Mouse (Mus musculus) cortical plate, adult 2 months (tissue): ENCODE measurements around the gene Kremen1. TPM values are rescaled to one million over a fixed set of nuclear protein-coding genes. Genes with fewer than 3 reads are reported as not detected.

Source experiments
- H3K27ac ChIP-seq: fragments of 200-500 bp; 2 replicates; pipeline ENCODE4 v1.5.1; 2012; ENCODE audit warnings: low read length, control low read depth, inconsistent platforms; ENCODE audit not compliant: insufficient read depth
- H3K4me1 ChIP-seq: fragments of 200-500 bp; 2 replicates; pipeline ENCODE4 v1.6.1; 2011; ENCODE audit warnings: low read length; ENCODE audit not compliant: control insufficient read depth, insufficient read depth
- H3K4me3 ChIP-seq: fragments of 200-500 bp; 2 replicates; pipeline ENCODE4 v1.5.1; 2011; ENCODE audit warnings: mild to moderate bottlenecking, low read length, control low read depth; ENCODE audit not compliant: insufficient read depth
- CTCF ChIP-seq: fragments of 200-500 bp; IDR thresholded peaks from 2 replicates; pipeline ENCODE4 v1.5.1; 2011; ENCODE audit warnings: mild to moderate bottlenecking, control low read depth, low read length; ENCODE audit not compliant: insufficient read depth; ENCODE audit errors: extremely low read depth
- POLR2A ChIP-seq: fragments of 200-500 bp; IDR thresholded peaks from 2 replicates; pipeline ENCODE4 v1.6.1; 2011; ENCODE audit warnings: mild to moderate bottlenecking, low read length, control low read depth; ENCODE audit not compliant: insufficient read depth; ENCODE audit errors: extremely low read depth
- polyA plus RNA-seq: library from polyadenylated mRNA; depleted of rRNA; stranded (reverse); fragments of >200 nt; gene quantifications from 2 replicates; pipeline ENCODE4 v1.2.3, GENCODE M21; 2012

Kremen1 gene
- polyA plus RNA-seq, 1 experiment = 10.4 TPM

DNA sequence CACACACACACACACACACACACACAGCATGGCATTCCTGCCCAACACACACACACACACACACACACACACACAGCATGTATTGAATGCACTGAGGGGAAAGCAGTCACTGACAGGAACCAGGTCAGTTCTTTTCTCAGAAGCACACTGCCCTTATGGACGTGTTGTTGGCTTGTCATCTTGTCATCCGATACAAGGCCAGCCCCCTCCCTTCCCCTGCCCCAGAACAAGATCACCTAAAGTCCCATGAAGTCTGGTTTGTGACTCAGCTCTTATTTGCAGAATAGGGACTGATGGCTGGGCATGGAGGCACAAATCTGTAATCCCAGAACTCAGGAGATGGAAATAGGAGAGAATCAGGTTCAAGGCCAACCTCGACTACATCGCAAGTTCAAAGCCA is 78.5 kb downstream of the Kremen1 start:
- Histone ChIP-seq H3K4me3 (no peak overlapping the region), H3K27ac (no peak overlapping the region), H3K4me1 (no peaks in the 10 kb centered on the region)
- TF ChIP-seq CTCF (no peak), POLR2A (no peak)

DNA sequence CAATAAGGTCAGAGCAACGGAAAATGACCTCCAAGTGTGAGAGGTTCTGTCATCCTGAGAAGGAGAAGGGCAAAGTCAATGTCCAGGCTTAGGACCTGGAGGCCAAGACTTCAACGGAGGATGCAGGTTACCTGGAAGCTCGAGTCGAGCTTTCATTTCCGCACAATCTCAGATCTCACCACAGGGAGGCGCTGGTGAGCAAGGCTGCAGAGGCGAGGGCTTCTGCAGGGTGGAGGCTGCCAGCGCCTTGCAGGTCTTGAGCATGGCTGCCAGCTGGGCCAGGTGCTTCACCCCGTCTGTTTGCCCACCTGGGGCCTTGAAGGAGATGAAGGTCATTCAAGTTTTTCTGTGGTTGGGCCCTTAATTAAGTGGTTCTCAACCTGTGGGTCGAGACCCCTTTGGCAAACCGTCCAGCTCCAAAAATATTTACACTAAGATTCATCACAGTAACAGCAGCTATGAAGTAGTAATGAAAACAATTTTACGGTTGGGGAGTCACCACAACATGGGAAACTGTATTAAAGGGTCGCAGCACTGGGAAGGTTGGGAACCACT is 79.4 kb downstream of the Kremen1 start:
- Histone ChIP-seq H3K4me3 (no peak overlapping the region), H3K27ac (no peak overlapping the region), H3K4me1 (no peaks in the 10 kb centered on the region)
- TF ChIP-seq CTCF = peak; percentile 92
- no peak for TF ChIP-seq POLR2A

DNA sequence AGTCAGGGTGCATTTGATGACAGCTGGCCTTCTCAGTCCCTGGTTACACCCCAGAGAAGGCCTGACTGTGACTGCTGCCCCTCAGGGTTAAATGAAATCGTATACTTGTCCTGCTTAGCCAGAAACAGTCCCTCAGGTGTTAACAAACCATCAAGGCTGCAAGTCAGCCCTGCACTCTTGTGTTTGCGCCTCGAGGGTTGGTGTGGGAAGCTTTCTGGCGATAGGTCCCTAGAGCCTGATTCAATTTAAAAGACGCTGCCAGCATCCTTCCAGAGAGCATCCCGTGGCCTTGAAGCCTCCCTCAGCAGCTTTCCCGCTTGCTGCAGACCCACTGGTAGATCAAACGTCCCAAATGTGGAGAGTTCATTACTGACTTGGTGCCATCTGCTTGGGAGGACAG is 82.0 kb downstream of the Kremen1 start:
- no peaks in the 10 kb centered on the region for H3K4me1 ChIP-seq
- H3K27ac ChIP-seq = no peak overlapping the region
- no peak overlapping the region for H3K4me3 ChIP-seq
- TF ChIP-seq POLR2A = no peak
- no peak for TF ChIP-seq CTCF

DNA sequence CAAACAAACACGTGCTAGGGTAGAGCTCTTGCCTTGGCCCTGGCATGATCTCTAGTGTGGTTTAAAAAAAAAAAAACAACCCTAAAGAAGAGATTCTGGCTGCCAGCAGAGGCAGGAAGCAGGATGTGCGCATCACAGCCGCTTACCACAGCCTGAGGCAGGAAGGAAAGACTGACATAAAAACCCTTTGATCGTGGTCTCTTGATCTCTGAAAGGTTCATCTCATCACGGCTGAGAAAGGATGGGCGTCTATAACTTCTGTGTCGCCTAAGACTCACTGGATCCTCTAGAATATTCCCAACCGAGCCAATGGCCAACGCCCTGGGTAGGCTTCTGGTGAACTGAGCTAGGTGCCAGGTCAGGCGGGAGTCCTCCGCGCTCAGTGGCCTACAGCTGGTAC is 84.2 kb downstream of the Kremen1 start:
- H3K4me3 ChIP-seq = no peak overlapping the region
- H3K4me1 ChIP-seq = no peaks in the 10 kb centered on the region
- H3K27ac ChIP-seq = no peak overlapping the region
- TF ChIP-seq POLR2A (no peak), CTCF (no peak)

DNA sequence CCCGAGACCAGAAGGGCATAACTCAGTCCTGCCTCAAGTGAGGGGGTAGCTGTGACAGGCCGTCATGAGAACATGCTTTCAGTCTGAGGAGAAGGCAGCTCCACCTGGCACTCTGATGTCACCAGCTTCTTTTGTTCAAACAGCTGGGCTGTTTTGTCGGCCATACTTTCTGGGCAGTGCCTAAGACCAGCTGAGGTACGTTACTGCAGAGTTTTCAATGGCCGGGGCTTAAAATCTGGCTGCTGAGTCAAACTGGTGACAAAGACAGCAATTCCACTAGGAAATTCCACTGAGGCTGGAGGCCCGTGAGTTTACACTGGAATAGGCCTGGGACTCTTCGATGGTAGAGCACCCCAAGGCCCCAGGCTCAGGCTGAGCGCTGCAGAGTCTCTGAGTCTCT is 84.7 kb downstream of the Kremen1 start:
- TF ChIP-seq POLR2A (no peak), CTCF (no peak)
- no peak overlapping the region for H3K27ac ChIP-seq
- H3K4me3 ChIP-seq = no peak overlapping the region
- no peaks in the 10 kb centered on the region for H3K4me1 ChIP-seq

DNA sequence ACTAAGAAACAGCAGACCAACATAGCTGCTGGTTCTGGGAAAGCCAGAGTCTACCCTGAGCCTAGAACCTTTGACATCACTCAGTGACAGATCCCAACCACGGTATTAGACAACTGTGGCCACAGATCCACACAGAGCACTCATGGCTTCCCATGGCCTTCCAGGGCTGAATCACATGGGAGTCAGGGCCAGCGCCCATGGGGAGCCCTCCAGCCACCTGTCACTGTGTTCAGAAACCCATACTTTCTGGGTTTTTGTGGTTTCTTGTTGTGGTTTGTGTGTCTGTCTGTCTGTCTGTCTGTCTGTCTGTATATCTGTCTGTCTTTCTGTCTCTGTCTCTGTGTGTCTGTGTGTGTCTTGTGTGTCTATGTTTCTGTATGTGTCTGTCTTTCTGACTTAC is 85.5 kb downstream of the Kremen1 start:
- Histone ChIP-seq H3K4me3 (no peak overlapping the region), H3K4me1 (no peaks in the 10 kb centered on the region), H3K27ac (no peak overlapping the region)
- no peak for TF ChIP-seq CTCF
- no peak for TF ChIP-seq POLR2A

DNA sequence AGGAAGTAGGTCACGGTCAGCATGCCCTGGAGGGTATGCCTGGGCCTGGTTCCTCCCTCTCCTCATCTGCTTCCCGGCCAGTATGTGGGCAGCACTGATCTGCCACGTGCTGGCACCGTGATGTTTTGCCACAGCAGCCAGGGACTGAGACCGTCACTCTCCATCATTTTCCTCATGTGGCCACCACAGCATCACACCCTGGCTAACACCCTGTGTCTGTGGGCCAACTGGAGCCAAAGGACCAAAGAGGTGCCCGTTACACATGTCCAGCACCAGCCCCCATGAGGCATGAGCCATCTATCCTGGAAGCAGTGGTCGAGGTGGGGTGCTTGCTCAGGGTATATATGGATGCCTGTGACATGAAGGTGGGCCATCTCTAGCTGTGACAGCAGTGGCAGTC is 86.2 kb downstream of the Kremen1 start:
- Histone ChIP-seq H3K4me3 (no peak overlapping the region), H3K4me1 (no peaks in the 10 kb centered on the region), H3K27ac (no peak overlapping the region)
- TF ChIP-seq POLR2A (no peak), CTCF (no peak)

DNA sequence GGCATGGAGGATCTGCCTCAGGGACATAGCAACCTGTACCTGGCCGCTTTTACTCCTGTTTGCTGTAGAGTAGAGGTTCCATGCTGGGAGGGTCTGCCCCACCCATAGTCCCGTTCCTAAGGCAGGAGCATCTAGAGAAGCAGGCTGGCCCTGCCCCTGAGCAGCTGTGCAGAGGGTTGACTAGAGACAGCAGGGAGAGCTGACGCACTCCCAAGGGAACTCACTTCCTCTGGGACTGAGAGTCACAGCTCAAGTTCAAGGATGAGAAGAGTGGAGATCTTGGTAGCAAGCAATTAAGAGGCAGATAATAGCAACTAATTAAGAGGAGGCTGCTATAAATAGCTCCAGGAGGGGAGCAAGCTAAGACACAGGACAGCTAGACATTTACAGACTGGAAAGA is 88.5 kb downstream of the Kremen1 start:
- no peak for TF ChIP-seq POLR2A
- TF ChIP-seq CTCF = no peak
- no peak overlapping the region for H3K27ac ChIP-seq
- no peak overlapping the region for H3K4me3 ChIP-seq
- H3K4me1 ChIP-seq = no peaks in the 10 kb centered on the region

DNA sequence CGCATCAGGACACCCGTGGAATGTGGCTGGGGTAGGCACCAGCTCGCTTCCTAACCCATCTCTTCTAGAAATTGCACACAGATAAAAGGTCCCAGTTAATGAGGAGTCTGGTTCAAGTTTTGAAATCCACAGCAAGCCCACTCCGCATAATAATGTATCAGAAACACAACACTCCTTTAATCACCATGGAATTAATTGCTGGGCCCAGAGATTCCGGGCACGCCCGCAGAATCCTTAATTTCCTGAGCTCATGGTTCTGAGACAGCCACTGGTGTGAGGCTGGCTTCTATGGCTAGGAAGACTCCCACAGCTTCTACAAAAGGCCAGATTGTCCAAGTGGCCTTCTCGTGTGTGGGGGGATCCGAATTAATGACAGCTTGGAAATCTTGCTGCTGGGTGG is 94.0 kb downstream of the Kremen1 start:
- H3K4me1 ChIP-seq = peaks cover 10% of the 10 kb centered on the region
- no peak overlapping the region for H3K4me3 ChIP-seq
- no peak for TF ChIP-seq CTCF
- peak overlapping the region; percentile 41; the same call in 1 of the 2 replicates for H3K27ac ChIP-seq

DNA sequence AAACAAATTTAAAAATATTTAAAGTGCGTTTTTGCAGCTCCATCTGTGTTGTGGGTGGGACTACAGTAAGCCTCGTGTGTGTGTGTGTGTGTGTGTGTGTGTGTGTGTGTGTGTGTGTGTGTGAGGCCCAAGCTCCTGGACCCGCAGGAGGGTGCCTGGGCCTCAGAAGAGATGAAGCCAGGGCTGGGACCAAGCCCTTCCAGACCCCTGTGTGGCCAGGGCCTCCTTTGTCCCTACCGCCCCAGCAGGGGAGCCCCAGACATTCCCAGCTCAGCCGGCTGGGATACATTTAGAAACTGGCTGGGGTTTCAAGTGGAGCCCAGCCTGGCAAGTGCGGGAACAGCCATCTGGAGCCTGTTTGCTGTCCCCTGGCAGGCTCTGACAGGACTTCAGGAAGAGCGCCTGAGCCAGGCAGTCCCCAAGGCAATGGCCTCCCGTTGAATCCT is 95.9 kb downstream of the Kremen1 start:
- H3K4me1 ChIP-seq = peaks cover 10% of the 10 kb centered on the region
- 0 out of 2 replicates have a peak overlapping the region, but pooled peaks have one; percentile 37 for H3K27ac ChIP-seq
- TF ChIP-seq CTCF (no peak), POLR2A (no peak)
- H3K4me3 ChIP-seq = no peak overlapping the region
